Mouse (Mus musculus): ENCODE measurements around the gene Galntl6. TPM values are rescaled to one million over a fixed set of nuclear protein-coding genes. Genes with fewer than 3 reads are reported as not detected.

Gene Galntl6
- polyA plus RNA-seq, 1 experiment from 2014 or later = 0.33 TPM

DNA sequence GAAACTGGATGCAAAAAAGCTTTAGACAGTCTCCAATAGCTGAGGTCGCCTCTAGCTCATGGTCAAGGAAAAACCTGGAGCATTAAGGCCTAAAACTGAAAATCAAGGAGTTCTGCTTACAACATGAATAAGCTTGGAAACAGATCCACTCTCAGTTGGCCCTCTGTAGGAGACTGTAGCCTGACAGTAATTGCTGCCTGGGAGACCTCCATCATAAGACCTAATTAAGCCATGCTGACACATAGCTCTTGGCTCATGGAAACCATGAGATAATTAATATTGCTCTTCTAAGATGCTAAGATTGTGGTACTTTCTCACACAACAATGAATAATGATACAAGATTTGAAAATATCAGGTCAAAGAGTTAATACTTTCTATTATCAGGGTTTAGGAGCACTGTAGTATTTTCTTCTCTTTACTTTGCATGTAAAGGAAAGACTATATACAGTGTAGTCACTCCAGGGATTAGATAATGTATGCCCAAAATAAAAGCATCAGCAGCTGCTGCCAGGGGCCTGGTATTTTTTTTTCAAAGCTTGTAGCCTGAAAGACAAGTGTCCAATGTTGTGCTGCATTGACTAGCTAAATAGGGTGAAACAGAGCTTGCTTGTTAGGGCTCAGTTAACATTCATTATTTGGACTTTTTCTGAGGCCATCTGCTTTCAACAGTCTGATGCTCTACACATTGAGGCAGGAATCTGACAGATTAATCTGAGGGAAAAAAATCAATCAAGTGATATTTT is 922.8 kb downstream of the Galntl6 start:
- Histone ChIP-seq H3K27ac (ENCODE audit: low read depth, low read length) (no peak overlapping the region), H3K27me3 (ENCODE audit: control insufficient read depth, insufficient read depth, low read length) (no peaks in the 10 kb centered on the region), H3K4me1 (ENCODE audit: control insufficient read depth, insufficient read depth, low read length) (no peaks in the 10 kb centered on the region), H3K9me3 (ENCODE audit: control insufficient read depth, low read length) (no peaks in the 10 kb centered on the region), H3K36me3 (ENCODE audit: control insufficient read depth, insufficient read depth, low read length) (no peaks in the 10 kb centered on the region), H3K4me2 (no peak overlapping the region), H3K4me3 (ENCODE audit: low read depth, low read length) (no peak overlapping the region), H3K9ac (ENCODE audit: low read length) (no peak overlapping the region)
- DNase-seq (ENCODE audit: low spot score, missing footprints) (peak; percentile 60), ATAC-seq (ENCODE audit: low FRiP score) (0 out of 2 replicates have a peak, but pooled peaks have one; percentile 50)
- 79% methylated on average over 1 of the region's 1 CpGs for WGBS

GRCm38 (mm10) chr8:57977372-57977771 is 935.1 kb downstream of the Galntl6 start:
- 85% methylated on average over 4 of the region's 4 CpGs for WGBS

DNA sequence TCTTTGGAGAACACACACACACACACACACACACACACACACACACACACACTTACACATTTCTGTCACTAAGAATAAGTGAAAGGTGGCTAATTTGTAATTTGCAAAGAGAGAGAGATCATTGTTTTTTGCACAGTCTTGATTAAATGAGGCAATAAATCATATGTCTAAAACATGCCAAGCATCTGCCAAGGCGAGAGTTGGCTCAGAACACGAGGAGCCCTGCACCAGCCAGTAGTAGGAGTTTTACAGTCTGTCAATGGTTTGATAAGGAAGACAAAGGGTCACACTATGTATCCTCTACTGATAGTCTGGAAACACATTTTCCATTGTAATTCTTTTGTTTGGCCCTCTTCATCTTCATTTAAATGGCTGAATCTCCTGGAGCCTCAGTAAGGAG is 938.3 kb downstream of the Galntl6 start:
- DNase-seq (ENCODE audit: low spot score, missing footprints) (peak; percentile 45), ATAC-seq (ENCODE audit: low FRiP score) (no peak)
- Histone ChIP-seq H3K9ac (ENCODE audit: low read length) (no peak overlapping the region), H3K4me2 (no peak overlapping the region), H3K27ac (ENCODE audit: low read depth, low read length) (no peak overlapping the region), H3K4me1 (ENCODE audit: control insufficient read depth, insufficient read depth, low read length) (no peaks in the 10 kb centered on the region), H3K4me3 (ENCODE audit: low read depth, low read length) (no peak overlapping the region), H3K27me3 (ENCODE audit: control insufficient read depth, insufficient read depth, low read length) (no peaks in the 10 kb centered on the region), H3K36me3 (ENCODE audit: control insufficient read depth, insufficient read depth, low read length) (no peaks in the 10 kb centered on the region), H3K9me3 (ENCODE audit: control insufficient read depth, low read length) (no peaks in the 10 kb centered on the region)
- 71% methylated on average over 2 of the region's 2 CpGs for WGBS

More at GRCm38 (mm10) chr8:57977372-57977771, 935.1 kb downstream of the Galntl6 start:
- Histone ChIP-seq H3K9me3 (ENCODE audit: control insufficient read depth, low read length) (no peaks in the 10 kb centered on the region), H3K9ac (ENCODE audit: low read length) (no peak overlapping the region), H3K4me2 (no peak overlapping the region), H3K4me1 (ENCODE audit: control insufficient read depth, insufficient read depth, low read length) (no peaks in the 10 kb centered on the region), H3K27ac (ENCODE audit: low read depth, low read length) (no peak overlapping the region), H3K27me3 (ENCODE audit: control insufficient read depth, insufficient read depth, low read length) (no peaks in the 10 kb centered on the region), H3K4me3 (ENCODE audit: low read depth, low read length) (no peak overlapping the region), H3K36me3 (ENCODE audit: control insufficient read depth, insufficient read depth, low read length) (no peaks in the 10 kb centered on the region)
- no peak for ATAC-seq (ENCODE audit: low FRiP score)
- DNase-seq (ENCODE audit: low spot score, missing footprints) = peak; percentile 57

GRCm38 (mm10) chr8:57972832-57973231 is 939.6 kb downstream of the Galntl6 start:
- H3K4me3 ChIP-seq (ENCODE audit: low read depth, low read length) = no peak overlapping the region

GRCm38 (mm10) chr8:57966676-57967075 is 945.8 kb downstream of the Galntl6 start:
- peak; percentile 85 for DNase-seq (ENCODE audit: low spot score, missing footprints)
- WGBS = 20% methylated on average over 6 of the region's 6 CpGs

More at GRCm38 (mm10) chr8:57972832-57973231, 939.6 kb downstream of the Galntl6 start:
- no peak overlapping the region for H3K4me2 ChIP-seq
- no peaks in the 10 kb centered on the region for H3K9me3 ChIP-seq (ENCODE audit: control insufficient read depth, low read length)
- no peaks in the 10 kb centered on the region for H3K4me1 ChIP-seq (ENCODE audit: control insufficient read depth, insufficient read depth, low read length)
- H3K9ac ChIP-seq (ENCODE audit: low read length) = no peak overlapping the region
- H3K27ac ChIP-seq (ENCODE audit: low read depth, low read length) = no peak overlapping the region
- ATAC-seq (ENCODE audit: low FRiP score) (no peak), DNase-seq (ENCODE audit: low spot score, missing footprints) (peak; percentile 35)
- WGBS = 74% methylated on average over 3 of the region's 3 CpGs
- H3K27me3 ChIP-seq (ENCODE audit: control insufficient read depth, insufficient read depth, low read length) = no peaks in the 10 kb centered on the region
- H3K36me3 ChIP-seq (ENCODE audit: control insufficient read depth, insufficient read depth, low read length) = no peaks in the 10 kb centered on the region

DNA sequence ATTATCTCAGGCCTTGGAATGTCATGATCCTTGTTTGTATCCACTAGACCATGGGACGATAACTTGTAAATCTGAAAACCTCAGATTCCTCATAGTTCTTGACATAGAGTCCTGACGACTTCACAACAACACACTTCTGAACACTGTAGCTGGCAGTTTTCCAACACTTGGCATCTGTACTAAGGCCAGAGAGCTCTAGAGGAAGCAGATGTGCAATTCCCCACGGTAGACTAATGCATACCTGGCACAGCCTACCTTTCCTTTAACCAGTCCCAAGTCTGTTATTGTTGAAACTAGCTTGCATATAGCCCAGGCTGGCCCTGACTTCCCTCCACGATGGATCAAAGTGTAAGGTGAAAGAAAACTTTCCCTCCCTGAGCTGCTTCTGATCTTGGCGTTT is 946.9 kb downstream of the Galntl6 start:
- 73% methylated on average over 5 of the region's 5 CpGs for WGBS
- H3K36me3 ChIP-seq (ENCODE audit: control insufficient read depth, insufficient read depth, low read length) = no peaks in the 10 kb centered on the region
- no peaks in the 10 kb centered on the region for H3K4me1 ChIP-seq (ENCODE audit: control insufficient read depth, insufficient read depth, low read length)
- H3K4me2 ChIP-seq = no peak overlapping the region
- peak; percentile 49 for DNase-seq (ENCODE audit: low spot score, missing footprints)
- H3K9me3 ChIP-seq (ENCODE audit: control insufficient read depth, low read length) = no peaks in the 10 kb centered on the region
- ATAC-seq (ENCODE audit: low FRiP score) = no peak
- no peak overlapping the region for H3K4me3 ChIP-seq (ENCODE audit: low read depth, low read length)
- H3K27me3 ChIP-seq (ENCODE audit: control insufficient read depth, insufficient read depth, low read length) = no peaks in the 10 kb centered on the region
- H3K9ac ChIP-seq (ENCODE audit: low read length) = no peak overlapping the region
- no peak overlapping the region for H3K27ac ChIP-seq (ENCODE audit: low read depth, low read length)

More at GRCm38 (mm10) chr8:57966676-57967075, 945.8 kb downstream of the Galntl6 start:
- Histone ChIP-seq H3K27ac (ENCODE audit: low read depth, low read length) (no peak overlapping the region), H3K4me2 (no peak overlapping the region), H3K9ac (ENCODE audit: low read length) (no peak overlapping the region), H3K36me3 (ENCODE audit: control insufficient read depth, insufficient read depth, low read length) (no peaks in the 10 kb centered on the region), H3K4me1 (ENCODE audit: control insufficient read depth, insufficient read depth, low read length) (no peaks in the 10 kb centered on the region), H3K9me3 (ENCODE audit: control insufficient read depth, low read length) (no peaks in the 10 kb centered on the region), H3K4me3 (ENCODE audit: low read depth, low read length) (no peak overlapping the region), H3K27me3 (ENCODE audit: control insufficient read depth, insufficient read depth, low read length) (no peaks in the 10 kb centered on the region)
- ATAC-seq (ENCODE audit: low FRiP score) = no peak

- H3K4me1 ChIP-seq (ENCODE audit: control insufficient read depth, insufficient read depth, low read length) = no peaks in the 10 kb centered on the region
- no peaks in the 10 kb centered on the region for H3K36me3 ChIP-seq (ENCODE audit: control insufficient read depth, insufficient read depth, low read length)
- no peaks in the 10 kb centered on the region for H3K9me3 ChIP-seq (ENCODE audit: control insufficient read depth, low read length)
- WGBS = 34% methylated on average over 12 of the region's 12 CpGs
- H3K27ac ChIP-seq (ENCODE audit: low read depth, low read length) = no peak overlapping the region
- H3K9ac ChIP-seq (ENCODE audit: low read length) = no peak overlapping the region
- H3K27me3 ChIP-seq (ENCODE audit: control insufficient read depth, insufficient read depth, low read length) = no peaks in the 10 kb centered on the region
- DNase-seq (ENCODE audit: low spot score, missing footprints) = peak; percentile 83
- H3K4me3 ChIP-seq (ENCODE audit: low read depth, low read length) = no peak overlapping the region
- no peak overlapping the region for H3K4me2 ChIP-seq
- ATAC-seq (ENCODE audit: low FRiP score) = no peak
Measured at GRCm38 (mm10) chr8:57962286-57963110, 949.9 kb downstream of the Galntl6 start.

- no peaks in the 10 kb centered on the region for H3K27me3 ChIP-seq (ENCODE audit: control insufficient read depth, insufficient read depth, low read length)
- H3K4me1 ChIP-seq (ENCODE audit: control insufficient read depth, insufficient read depth, low read length) = no peaks in the 10 kb centered on the region
- H3K4me3 ChIP-seq (ENCODE audit: low read depth, low read length) = no peak overlapping the region
- 62% methylated on average over 3 of the region's 3 CpGs for WGBS
- H3K36me3 ChIP-seq (ENCODE audit: control insufficient read depth, insufficient read depth, low read length) = no peaks in the 10 kb centered on the region
- ATAC-seq (ENCODE audit: low FRiP score) (no peak), DNase-seq (ENCODE audit: low spot score, missing footprints) (peak; percentile 82)
- H3K4me2 ChIP-seq = no peak overlapping the region
- H3K9me3 ChIP-seq (ENCODE audit: control insufficient read depth, low read length) = no peaks in the 10 kb centered on the region
- no peak overlapping the region for H3K27ac ChIP-seq (ENCODE audit: low read depth, low read length)
- H3K9ac ChIP-seq (ENCODE audit: low read length) = no peak overlapping the region
Measured at GRCm38 (mm10) chr8:57959136-57959535, 953.3 kb downstream of the Galntl6 start.
